ENCODE assay signal across 8 mouse cellular contexts in genomic region chr5:52834386-52834785, GRCm38 (mm10). TPM values are rescaled to one million over a fixed set of nuclear protein-coding genes. Genes with fewer than 3 reads are reported as not detected.
DNase-seq lines count a peak whose midpoint lies in the region; ATAC-seq and TF ChIP-seq lines count a peak whose summit lies in the region.

No protein-coding gene starts in this region.

- 7% methylated on average over 8 of the region's 8 CpGs for WGBS in hindbrain, postnatal 0 days
- WGBS in midbrain, embryonic 14.5 days: 8% methylated on average over 8 of the region's 8 CpGs

- peak overlapping the region; percentile 96 for H3K27ac ChIP-seq in layer of hippocampus, adult 2 months
- H3K27ac ChIP-seq in hindbrain, postnatal 0 days: peak overlapping the region; percentile 86
- H3K27ac ChIP-seq in midbrain, embryonic 14.5 days (replicated peaks; ENCODE audit: low read depth, low read length): peak overlapping the region; percentile 89

- H3K9ac ChIP-seq in hindbrain, postnatal 0 days (replicated peaks; ENCODE audit: low read length): peak overlapping the region; percentile 77
- H3K9ac ChIP-seq in midbrain, embryonic 14.5 days (replicated peaks; ENCODE audit: low read length): peak overlapping the region; percentile 95

- peaks cover 14% of the 10 kb centered on the region for H3K4me1 ChIP-seq in hindbrain, postnatal 0 days (ENCODE audit: insufficient read depth, low read length)
- peaks cover 21% of the 10 kb centered on the region for H3K4me1 ChIP-seq in midbrain, embryonic 14.5 days (ENCODE audit: control insufficient read depth, insufficient read depth, low read length)

- no peaks in the 10 kb centered on the region for H3K27me3 ChIP-seq in hindbrain, postnatal 0 days (ENCODE audit: insufficient read depth, low read length)
- no peaks in the 10 kb centered on the region for H3K27me3 ChIP-seq in midbrain, embryonic 14.5 days (ENCODE audit: control insufficient read depth, insufficient read depth, low read length)

- H3K36me3 ChIP-seq in hindbrain, postnatal 0 days (ENCODE audit: insufficient read depth, low read length): peaks cover 8% of the 10 kb centered on the region; the same call in 1 of the 2 replicates
- peaks cover 26% of the 10 kb centered on the region for H3K36me3 ChIP-seq in midbrain, embryonic 14.5 days (ENCODE audit: control insufficient read depth, insufficient read depth, low read length)

- H3K9me3 ChIP-seq in hindbrain, postnatal 0 days (ENCODE audit: low read length): no peaks in the 10 kb centered on the region
- H3K9me3 ChIP-seq in midbrain, embryonic 14.5 days (ENCODE audit: control insufficient read depth, low read length): no peaks in the 10 kb centered on the region

- H3K4me2 ChIP-seq in hindbrain, postnatal 0 days (ENCODE audit: low read depth, low read length): peak overlapping the region; percentile 63
- peak overlapping the region; percentile 90 for H3K4me2 ChIP-seq in midbrain, embryonic 14.5 days (ENCODE audit: low read length)

- peak overlapping the region; percentile 95 for H3K4me3 ChIP-seq in layer of hippocampus, adult 2 months
- peak overlapping the region; percentile 59 for H3K4me3 ChIP-seq in hindbrain, postnatal 0 days (ENCODE audit: low read length)
- peak overlapping the region; percentile 68 for H3K4me3 ChIP-seq in midbrain, embryonic 14.5 days (replicated peaks; ENCODE audit: low read depth, low read length)

- DNase-seq in layer of hippocampus, adult 2 months (ENCODE audit: low spot score in 2 of 2): no peak
- no peak for DNase-seq in layer of hippocampus, postnatal 10 days (ENCODE audit: low spot score in 2 of 2)
- peak; percentile 9 for DNase-seq in c-Kit-negative CD71-positive TER-119-positive erythroid progenitor cells, embryonic 14.5 days (ENCODE audit: low read depth, low spot score)
- peak; percentile 4 for DNase-seq in hindbrain, postnatal 0 days (ENCODE audit: low spot score)
- no peak for DNase-seq in midbrain, embryonic 14.5 days
- DNase-seq in layer of hippocampus, adult 9-10 months (ENCODE audit: low spot score): no peak
- DNase-seq in layer of hippocampus, postnatal 36 days: no peak
- DNase-seq in urinary bladder, adult 18-20 months (ENCODE audit: low spot score in 2 of 2): no peak

- no peak for TF ChIP-seq CTCF in layer of hippocampus, adult 2 months (conservative IDR thresholded peaks at IDR 0.05)
- TF ChIP-seq CTCF in hindbrain, postnatal 0 days (IDR thresholded peaks at IDR 0.05; ENCODE audit: low read depth): no peak

- no peak for ATAC-seq in hindbrain, postnatal 0 days
- no peak for ATAC-seq in midbrain, embryonic 14.5 days (ENCODE audit: low FRiP score, low TSS enrichment)

RNA-seq across cellular contexts. Expression of gene Anapc4, which starts 0.6 kb away (rescaled TPM):
- total RNA-seq in layer of hippocampus, adult 2 months (2021): 10 to 100 TPM; 75.5 to 77.0 TPM
- 10 to 100 TPM; 90.7 to 92.6 TPM for total RNA-seq in layer of hippocampus, postnatal 10 days (2021)
- 45.8 and 48.8 TPM in 2 replicates for total RNA-seq in hindbrain, postnatal 0 days (2014; rRNA removed)
- polyA plus RNA-seq in hindbrain, postnatal 0 days (2015; fragmentation: Nextera tagmentation; extraction: Ambion mirVana): 73.8 and 77.5 TPM in 2 replicates
- 96.8 and 131 TPM in 2 replicates for polyA plus RNA-seq in midbrain, embryonic 14.5 days (2014; fragmentation: Nextera tagmentation; extraction: Ambion mirVana)
- total RNA-seq in layer of hippocampus, postnatal 36 days (2021): 10 to 100 TPM; 67.6 to 71.4 TPM

RNA-seq across cellular contexts. Expression of gene Zcchc4, which starts 59.2 kb away (rescaled TPM):
- 10 to 100 TPM; 10.7 to 11.9 TPM for total RNA-seq in layer of hippocampus, adult 2 months (2021)
- 1 to 10 TPM; 9.4 to 9.8 TPM for total RNA-seq in layer of hippocampus, postnatal 10 days (2021)
- total RNA-seq in hindbrain, postnatal 0 days (2014; rRNA removed): 9.7 and 10.6 TPM in 2 replicates
- polyA plus RNA-seq in hindbrain, postnatal 0 days (2015; fragmentation: Nextera tagmentation; extraction: Ambion mirVana): 6.7 and 6.9 TPM in 2 replicates
- 8.2 and 13.1 TPM in 2 replicates for polyA plus RNA-seq in midbrain, embryonic 14.5 days (2014; fragmentation: Nextera tagmentation; extraction: Ambion mirVana)
- total RNA-seq in layer of hippocampus, postnatal 36 days (2021): 10 to 100 TPM; 10.5 to 11.7 TPM

Comparison
In these comparisons a context has a peak if more than half of its experiments do, and no peak if none do; other contexts are left out.
1. DNase-seq: peak in c-Kit-negative CD71-positive TER-119-positive erythroid progenitor cells, embryonic 14.5 days (single experiment) and hindbrain, postnatal 0 days (single experiment); none in layer of hippocampus, adult 2 months (0 of 2), layer of hippocampus, postnatal 10 days (0 of 2), midbrain, embryonic 14.5 days (single experiment), layer of hippocampus, adult 9-10 months (single experiment), layer of hippocampus, postnatal 36 days (0 of 2) and urinary bladder, adult 18-20 months (0 of 2).
2. Peak in every context shown above with its lines, with median percentiles within 50 percentile points of each other: H3K27ac ChIP-seq and H3K4me3 ChIP-seq.